Mouse (Mus musculus): Measurements from ENCODE around the gene Neb.
A peak's percentile ranks its signal among the peaks of the same experiment; 100 is the strongest.

Gene Neb

DNA sequence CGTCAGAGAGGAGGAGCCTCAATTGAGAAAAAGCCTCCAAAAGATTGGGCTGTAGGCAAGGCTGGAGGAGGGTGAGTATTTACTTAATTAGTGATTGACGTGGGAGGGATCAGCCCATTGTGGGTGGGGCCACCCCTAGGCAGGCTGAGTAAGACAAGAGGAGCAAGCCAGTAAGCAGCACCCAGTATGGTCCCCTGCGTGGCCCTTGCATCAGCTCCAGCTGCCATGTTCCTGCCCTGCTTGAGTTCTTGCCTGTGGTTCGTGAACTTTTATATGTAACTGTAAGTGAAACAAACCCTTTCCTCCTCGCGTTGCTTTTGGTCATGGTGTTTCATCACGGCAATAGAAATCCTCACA lies at the start of gene Neb:
Neb (minus strand) TSS at position 27 of the 357 bp plus-strand sequence.
- no peak for DNase-seq (ENCODE audit: low spot score in 2 of 2)

DNA sequence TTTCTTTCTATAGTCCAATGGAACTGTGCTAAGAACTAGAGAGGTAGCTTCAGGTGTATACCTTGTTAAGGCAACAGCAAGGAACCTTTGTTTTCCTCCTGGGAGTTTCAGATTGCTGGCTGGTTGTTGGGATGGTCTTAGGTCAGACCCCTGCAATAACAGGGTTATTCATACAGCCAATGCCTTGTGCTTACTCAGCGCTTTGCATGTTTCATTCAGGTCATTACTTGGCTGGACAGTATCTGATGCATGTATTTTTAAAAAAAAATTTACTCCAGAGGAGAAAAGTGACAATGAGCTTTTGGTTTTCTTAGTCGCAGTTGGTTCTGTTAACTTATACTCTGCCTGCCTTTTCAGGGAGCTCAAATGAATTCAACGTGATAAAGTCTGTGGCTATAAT lies 49.1 kb upstream of the Neb start:
- DNase-seq (ENCODE audit: low spot score in 2 of 2), result no peak

GRCm38 (mm10) chr2:52426041-52426440 lies 47.8 kb upstream of the Neb start:
- DNase-seq (ENCODE audit: low spot score in 2 of 2), result no peak

GRCm38 (mm10) chr2:52425523-52425795 lies 47.2 kb upstream of the Neb start:
- DNase-seq (ENCODE audit: low spot score in 2 of 2), result no peak

- DNase-seq (ENCODE audit: low spot score in 2 of 2), result peak; percentile 75 to 91
Measured at GRCm38 (mm10) chr2:52424747-52425522, 46.7 kb upstream of the Neb start, which contains the start of gene Arl5a. Arl5a (minus strand) TSS chr2:52424901.

GRCm38 (mm10) chr2:52424248-52424728 lies 46.0 kb upstream of the Neb start:
- DNase-seq (ENCODE audit: low spot score in 2 of 2), result peak in 1 of 2 experiments; percentile 29

DNA sequence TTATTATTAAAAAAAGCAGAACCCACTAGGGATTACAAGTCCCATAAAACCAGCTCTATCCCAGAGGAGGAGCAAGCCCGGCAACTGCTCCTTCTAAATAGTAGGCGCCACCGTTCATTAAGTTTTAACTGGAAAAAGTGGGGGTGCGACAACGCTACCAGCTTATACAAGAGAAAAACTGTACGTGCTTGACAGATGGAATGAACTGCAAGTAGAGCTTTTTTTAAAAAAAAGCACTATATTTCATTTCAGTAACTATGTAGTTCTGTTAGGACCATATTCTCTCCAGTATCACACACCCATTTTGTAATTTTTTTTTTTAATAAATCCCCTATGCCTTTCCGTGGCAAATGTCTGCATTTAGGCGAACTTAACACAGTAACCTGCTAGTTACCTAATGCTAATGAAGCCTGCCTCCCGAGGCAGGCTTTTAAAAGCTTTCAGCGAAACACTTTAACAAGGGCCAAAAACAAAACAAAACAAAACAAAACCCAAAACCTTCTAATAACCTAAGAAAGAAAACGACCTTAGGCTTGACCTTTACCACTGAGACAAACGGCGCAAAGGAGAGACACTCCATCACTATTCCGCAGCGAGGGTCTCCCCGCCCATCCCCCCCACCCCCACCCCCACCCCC lies 45.5 kb upstream of the Neb start:
- no peak for DNase-seq (ENCODE audit: low spot score in 2 of 2)

DNA sequence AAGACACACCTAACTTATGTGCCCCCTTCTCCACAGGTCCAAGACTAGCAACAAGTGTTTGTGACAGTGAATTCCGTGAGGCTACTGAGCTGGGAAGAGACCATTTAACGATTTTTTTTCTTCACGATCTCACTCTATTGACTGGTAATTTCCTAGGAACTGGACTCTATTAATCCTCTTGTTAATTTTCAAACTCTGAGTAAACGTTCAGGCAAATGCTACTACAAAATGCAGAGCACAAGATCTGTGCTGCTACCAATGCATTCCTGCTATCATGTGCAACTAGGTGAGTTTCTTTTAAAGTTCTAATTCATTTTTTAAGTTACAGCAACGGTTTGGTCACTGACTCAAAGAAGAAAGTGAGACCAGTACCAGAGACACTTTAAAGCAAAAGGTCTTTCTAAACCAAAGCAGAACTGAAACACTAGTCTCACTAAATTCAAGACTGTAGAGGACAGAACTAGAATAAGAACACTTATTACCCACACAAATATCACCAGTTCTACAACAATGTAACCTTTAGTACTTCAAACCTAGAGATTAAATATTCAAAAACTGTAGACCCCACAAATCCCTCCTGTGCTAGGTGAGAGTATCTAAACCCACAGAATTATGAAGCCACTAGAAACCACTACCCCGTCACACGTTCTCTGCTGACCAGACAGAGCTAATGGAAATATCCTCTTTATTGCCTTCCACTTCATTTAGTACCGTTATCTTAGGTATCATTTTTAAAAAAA lies 44.8 kb upstream of the Neb start:
- no peak for DNase-seq (ENCODE audit: low spot score in 2 of 2)

DNA sequence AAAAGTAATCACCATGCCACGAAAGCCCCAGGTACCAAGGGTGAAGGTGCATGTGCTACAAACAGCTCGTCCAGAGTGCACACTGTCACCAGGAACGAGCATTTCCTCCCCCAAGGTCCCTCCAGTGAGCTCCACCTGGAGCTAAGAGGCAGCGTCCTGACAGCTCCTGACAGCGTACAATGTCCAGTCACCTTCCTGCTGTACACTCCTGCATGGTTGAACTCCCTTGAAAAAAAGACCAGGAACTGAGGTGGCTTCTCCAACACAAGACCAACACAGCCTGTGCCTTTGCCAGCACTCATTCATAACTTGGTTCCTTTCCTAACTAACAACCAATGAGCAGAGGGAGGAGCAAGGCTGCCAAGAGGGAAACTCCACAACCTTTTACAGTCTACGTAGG lies 42.9 kb upstream of the Neb start:
- DNase-seq (ENCODE audit: low spot score in 2 of 2), result no peak

DNA sequence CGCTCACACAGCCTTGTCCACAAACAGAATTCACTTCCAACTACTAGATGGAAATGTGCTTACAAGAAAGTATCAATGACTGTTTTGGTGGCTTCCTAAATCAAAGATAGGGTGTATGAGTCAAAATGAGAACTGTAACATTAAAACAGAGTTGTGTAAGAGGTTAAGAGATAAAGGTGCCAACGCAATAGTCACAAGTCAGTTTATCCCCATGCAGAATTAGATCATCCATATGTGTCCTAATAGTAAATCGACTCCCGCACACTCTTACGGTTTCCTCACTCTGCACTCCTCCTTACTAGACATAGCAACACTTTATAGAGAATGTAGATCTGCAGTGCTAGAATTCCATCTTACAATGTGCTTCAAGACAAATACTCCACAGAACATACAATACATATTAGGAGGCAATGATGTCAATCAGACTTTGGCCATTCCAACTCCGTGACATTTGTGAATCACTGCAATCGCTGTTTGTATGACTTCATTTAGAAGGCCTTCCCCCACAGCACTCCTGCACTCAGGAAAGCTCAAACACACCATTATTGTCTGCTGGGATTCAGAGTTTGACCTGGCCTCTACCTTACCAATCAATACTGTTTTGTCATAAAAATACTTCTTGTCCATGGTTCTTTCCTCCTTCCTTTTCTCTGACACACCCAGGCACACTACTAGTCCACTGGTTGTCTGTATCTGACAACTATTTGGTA lies 41.9 kb upstream of the Neb start:
- no peak for DNase-seq (ENCODE audit: low spot score in 2 of 2)

DNA sequence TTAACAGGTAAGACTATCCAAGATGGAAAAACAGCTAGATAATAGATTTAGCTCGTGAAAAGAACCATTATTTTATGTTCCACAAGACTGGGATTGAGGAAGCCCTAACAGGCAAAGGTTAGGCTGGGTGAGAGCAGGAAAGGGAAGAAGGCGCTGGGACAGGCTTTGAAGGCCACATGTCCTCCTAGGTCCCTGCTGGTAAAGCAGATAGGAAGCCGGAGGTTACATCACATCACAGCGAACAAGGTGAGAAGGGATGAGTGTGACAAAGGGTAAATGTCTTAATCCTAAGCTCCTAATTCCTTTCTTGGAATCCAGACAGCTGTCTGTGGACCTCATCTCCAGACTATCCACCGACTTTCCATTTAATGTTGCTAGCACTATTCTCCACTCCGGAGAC lies 41.0 kb upstream of the Neb start:
- no peak for DNase-seq (ENCODE audit: low spot score in 2 of 2)

- no peak for DNase-seq (ENCODE audit: low spot score in 2 of 2)
Measured at GRCm38 (mm10) chr2:52412524-52413037, 34.3 kb upstream of the Neb start.

- no peak for DNase-seq (ENCODE audit: low spot score in 2 of 2)
Measured at GRCm38 (mm10) chr2:52406480-52406879, 28.2 kb upstream of the Neb start.

- no peak for DNase-seq (ENCODE audit: low spot score in 2 of 2)
Measured at GRCm38 (mm10) chr2:52405238-52405637, 27.0 kb upstream of the Neb start.

DNA sequence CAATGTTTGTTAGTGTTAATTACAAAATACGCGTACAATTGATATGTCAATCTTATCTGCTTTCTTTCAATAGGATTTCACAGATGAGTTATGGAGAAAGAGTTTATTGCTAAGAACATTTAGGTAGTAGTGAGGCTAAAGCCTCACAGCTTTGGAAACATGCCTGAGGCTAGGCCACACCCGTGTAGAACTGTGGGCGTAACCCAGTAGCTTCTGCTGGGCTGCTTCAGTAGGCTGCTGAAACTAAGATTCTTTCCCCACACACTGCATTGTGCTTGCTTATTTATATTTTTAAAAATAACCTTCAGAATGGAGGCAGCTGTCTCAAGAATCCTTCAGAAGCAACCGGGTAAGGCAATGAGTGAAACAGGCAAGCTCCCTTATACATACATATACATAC lies 16.3 kb upstream of the Neb start:
- DNase-seq (ENCODE audit: low spot score in 2 of 2), result no peak

DNA sequence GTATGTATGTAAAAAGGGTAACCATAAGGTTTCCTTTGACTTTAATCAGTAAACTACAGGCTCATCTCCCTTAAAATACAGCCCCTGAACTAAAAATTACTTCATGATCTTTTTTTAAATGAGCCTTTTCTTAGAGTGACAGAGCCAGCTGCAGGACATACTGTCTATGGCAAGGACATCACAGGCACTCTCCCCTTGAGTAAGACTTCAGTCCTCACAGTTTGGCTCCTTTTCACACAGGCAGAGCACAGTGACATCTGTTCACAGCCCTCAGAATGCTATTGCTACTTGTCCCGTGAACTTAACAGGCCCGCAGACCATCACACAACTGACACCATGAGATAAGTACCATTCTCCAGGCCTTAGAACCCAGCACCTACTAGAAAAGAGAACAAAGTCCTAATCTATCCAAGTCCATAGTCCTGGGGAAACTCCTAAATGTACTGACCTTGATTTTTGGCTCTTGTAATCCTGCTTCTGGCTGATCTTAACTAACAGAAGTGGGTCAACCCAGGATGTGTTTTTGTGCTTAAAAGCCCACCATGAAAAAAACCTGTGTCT lies 12.2 kb upstream of the Neb start:
- DNase-seq (ENCODE audit: low spot score in 2 of 2), result no peak

GRCm38 (mm10) chr2:52389975-52390374 lies 11.7 kb upstream of the Neb start:
- DNase-seq (ENCODE audit: low spot score in 2 of 2), result no peak

DNA sequence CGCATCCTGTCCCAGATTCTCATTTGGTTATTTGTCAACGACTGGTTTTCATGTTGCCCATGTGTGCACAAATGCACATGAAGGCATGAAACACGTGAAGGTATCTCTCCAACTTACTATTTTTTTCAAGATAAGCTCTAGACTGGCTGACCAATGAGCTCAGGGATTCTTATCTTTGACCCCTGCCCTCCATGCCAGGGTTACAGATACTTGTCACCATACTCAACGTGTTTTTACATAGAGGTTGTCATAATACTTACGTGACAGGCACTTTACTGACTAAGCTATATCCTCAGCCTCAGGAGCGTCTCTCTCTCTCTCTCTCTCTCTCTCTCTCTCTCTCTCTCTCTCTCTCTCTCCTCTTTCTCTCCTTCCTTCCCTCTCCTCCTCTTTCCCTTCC lies 8.2 kb upstream of the Neb start:
- no peak for DNase-seq (ENCODE audit: low spot score in 2 of 2)

GRCm38 (mm10) chr2:52386037-52386436 lies 7.8 kb upstream of the Neb start:
- DNase-seq (ENCODE audit: low spot score in 2 of 2), result no peak

DNA sequence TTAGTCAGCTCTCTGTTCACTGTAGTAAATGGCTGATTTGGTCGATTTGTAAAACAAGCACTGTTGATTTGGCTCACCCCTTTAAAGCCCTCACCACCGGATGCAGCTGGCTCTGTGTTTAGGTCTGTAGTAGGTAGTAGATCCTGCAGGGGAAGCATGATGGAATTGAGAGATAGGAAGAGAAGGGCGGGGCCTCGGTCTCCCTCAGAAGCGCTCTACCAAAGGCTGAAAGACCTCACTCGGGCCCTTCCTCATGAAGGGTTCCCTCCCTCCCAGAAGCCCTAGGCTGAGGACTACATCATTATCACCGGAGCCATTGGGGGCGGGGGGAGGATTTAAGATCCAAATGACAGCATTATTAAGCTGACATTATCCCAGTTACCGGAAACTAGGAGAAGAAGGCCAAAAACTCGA lies 581 bp upstream of the Neb start:
- DNase-seq (ENCODE audit: low spot score in 2 of 2), result no peak

DNA sequence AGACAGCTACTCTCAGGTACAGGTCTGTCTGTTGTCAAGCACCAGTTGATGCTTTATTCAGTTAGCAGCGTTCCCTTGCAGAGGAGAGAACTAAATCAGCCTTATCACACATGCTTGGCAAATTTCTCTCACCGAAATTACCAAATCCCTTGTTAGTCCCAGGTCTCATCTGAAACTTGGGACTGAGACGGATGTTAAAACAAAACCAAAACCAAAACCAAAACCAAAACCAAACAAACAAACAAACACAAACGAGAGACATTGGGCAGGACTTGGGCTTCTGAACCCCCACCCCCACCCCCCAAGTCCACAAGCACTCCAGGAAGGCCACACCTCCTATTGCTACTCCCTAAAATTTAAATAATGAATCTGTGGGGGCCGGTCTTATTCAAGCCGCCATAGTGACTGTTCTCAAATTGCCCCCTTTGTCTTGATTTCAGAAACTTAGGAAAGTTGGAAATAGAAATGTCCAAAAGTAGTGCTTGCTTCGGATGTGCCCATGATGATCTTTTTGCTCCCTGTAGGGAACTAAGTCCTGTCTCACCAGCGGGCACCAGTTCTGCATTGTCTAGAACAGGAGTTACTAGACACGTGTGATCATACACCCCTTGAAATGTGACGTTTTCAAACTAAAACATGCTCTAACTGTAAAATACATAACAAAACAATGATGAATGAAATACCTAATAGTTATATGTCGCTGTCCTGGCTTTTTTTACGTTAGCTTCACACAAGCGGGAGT lies 397 bp downstream of the Neb start:
- no peak for DNase-seq (ENCODE audit: low spot score in 2 of 2)
